Mouse (Mus musculus) 416B (cell line): ENCODE data around the gene Kcnq1.

ENCODE experiments used
- DNase-seq: peaks from one replicate; pipeline ENCODE4 v3.0.0; 2011; ENCODE audit warnings: low read depth

Kcnq1 gene

DNA sequence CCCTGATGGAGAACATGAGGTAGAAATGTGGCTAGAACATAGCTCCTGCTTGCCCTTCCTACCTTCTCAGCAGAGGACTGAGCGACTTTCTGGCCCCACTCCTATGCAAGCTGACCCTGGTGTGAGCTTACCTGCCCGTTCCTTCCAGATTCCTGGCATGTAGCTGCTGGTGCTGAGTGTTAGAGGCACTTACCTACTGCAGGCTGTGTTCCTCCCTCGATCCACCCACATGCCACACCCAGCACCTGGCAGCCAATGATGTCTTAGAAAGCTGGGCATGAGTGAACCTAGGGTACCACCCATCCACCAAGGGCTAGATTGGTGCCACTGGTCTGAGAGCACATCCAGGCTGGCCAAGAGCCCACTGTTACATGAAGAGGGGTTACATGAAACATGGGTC is 12.3 kb upstream of the Kcnq1 start:
- no peak for DNase-seq

DNA sequence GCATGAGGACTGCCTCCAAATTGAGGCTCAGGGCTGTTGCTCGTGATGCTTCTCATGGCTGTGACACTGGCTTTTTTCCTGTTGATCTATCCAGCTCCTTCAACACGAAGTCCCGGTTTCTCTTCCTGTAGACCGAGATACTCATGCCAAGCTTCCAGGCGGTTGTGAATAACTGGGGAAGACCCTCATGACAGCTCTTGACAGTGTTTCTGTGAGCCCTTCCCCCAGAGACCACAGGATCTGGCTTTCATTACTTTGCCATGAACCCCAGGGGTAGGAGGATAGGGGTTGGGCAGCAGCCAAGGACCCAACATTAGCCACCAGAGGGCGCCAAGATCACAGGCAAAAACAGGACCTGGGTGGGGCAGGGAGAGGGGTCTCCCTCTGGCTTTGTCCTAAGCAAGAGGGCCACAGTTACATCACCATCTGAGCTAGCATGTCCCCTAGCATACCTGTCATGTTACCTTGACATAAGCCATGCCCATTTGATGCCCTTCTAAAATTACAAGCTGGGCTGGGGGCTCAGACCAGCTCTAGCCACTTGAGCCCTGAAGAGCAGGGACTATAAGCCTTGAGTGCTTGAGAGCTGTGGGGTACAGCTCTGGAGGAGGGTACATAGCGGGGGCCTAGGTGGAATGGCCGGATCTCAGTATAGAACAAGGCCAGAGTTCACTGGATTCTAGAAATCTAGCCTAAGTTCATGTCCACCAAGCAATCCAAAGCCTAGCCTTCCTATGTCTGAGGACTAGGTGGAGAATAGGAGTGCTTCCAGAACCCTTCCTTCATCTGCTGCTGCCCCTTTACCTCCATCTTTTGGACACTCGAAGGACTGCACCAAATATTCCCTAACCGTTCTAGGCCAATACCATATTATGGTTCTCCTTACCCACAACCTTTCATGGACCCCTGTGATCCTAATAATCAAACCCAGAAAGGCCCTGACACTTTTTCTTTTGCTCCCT is 11.3 kb upstream of the Kcnq1 start, which contains the start of gene Trpm5:
Trpm5 (minus strand) TSS at position 51 of the 962 bp plus-strand sequence.
- DNase-seq, result peak; percentile 38

DNA sequence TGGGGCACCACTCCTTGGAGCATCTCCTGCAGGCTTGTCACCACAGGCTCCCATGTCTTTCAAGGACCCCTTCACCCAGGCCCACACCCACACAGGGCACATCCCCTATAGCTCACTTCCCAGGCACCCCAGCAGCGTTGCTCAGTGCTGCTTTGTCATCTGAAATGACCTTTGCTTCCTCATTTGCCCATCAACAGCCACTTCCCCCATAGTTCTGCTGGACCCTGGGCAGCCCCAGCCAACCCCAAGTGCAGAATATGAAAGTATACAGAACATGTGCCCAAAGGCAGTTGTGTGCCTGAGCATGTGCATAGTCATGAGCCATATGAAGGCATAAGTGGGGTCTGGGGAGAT is 10.6 kb upstream of the Kcnq1 start:
- no peak for DNase-seq

DNA sequence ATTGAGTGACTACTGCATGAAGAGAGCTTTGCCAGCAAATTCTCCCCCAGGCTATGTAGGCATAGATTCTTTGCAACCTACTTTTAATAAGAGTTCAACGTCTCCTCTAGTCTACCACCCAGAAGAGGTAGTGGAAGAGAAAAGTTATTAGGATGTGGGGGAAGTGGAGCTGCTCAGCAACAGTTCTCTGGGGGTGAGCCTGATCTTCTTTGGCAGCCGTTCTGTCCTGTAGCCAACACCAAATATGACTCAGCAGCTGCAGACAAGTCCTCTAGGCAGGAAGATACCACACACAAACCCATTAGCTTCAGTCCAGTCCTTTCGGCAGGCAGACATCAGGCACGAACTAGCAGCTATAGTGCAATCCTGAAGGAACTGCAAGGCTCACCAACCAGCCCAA is 5.4 kb upstream of the Kcnq1 start:
- peak; percentile 38 for DNase-seq

DNA sequence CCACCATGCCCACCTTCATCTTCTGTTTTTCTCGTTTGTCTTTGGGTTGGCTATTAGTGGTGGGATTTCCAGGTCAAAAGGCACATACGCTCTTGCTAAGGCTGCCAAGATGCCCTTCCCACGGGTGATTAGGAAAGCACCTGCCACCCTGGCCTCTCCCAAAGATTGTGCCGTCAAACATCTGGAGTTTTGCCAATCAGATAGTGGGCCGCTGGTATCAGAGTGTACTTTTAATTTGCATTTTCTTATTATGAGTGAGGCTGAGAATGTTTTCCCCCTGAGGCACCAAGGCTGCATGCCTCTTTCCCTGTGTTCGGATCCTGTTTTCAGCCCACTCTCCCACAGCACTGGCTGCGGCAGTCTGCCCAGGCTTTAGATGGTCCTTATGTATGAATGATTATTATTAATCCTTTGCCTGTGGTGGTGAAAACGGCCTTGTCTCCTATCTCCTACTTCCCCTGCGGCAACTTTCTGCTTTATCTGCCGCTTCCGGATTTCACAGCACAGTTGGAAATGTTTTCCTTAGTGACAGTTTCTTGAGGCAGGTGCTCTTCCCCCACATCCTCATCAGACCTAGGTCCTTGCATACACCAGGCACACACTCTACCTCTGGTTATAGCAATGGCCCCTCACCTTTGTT is 784 bp upstream of the Kcnq1 start:
- no peak for DNase-seq

DNA sequence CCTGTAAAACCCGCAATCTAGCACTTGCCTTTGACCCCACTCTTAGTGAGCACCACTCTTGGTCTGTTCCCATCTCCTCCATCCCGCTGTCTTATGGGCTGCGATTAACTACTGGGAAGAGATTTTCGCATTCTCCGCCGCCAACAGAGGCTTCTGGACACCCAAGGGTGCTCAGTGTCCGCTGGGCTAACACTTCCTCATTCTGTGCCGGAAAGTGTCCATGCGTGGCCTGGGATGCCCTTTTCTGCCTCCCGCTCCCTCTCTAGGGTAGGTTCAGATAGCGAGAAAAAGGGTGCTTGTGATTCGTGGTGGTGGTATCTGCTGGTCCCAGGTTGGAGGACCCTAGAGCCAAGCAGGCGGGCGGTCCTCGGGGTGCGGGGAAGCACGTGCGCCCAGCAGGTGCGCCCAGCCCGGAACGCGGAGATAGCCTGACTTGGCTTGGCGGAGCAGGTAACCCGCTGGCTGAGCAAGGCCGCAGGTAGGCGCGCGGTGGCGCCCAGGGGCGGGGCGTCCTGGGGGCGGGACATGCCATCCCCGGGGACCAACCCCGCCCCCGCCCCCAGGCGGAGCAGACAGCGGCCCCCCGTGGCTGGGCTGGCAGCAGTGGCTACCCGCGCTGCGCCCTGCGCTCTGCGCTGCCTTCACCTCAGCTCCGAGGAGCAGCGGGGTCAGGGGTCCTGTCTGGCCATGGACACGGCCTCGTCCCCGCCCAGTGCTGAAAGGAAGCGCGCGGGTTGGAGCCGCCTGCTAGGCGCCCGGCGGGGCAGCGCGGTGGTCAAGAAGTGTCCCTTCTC is 707 bp downstream of the Kcnq1 start:
- no peak for DNase-seq

DNA sequence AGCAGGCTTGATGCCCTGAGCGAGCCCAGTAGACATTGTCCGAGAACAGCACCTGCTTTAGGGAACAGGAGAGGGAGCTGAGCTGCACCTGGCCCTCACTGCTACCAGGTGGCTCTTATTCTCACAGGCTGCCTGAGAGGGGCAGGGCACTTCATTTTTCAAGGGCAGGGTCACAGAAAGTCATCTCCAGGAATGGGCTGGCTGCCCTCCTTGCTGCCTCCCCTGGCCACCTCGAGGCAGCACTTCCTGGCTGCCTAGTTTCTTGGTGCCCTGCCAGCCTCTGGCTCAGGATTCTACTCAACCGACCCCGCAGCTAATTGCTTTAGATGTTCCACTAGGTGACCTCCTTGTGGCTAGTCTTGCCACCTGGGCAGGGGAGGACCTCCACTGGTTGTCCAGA is 2.0 kb downstream of the Kcnq1 start:
- no peak for DNase-seq

DNA sequence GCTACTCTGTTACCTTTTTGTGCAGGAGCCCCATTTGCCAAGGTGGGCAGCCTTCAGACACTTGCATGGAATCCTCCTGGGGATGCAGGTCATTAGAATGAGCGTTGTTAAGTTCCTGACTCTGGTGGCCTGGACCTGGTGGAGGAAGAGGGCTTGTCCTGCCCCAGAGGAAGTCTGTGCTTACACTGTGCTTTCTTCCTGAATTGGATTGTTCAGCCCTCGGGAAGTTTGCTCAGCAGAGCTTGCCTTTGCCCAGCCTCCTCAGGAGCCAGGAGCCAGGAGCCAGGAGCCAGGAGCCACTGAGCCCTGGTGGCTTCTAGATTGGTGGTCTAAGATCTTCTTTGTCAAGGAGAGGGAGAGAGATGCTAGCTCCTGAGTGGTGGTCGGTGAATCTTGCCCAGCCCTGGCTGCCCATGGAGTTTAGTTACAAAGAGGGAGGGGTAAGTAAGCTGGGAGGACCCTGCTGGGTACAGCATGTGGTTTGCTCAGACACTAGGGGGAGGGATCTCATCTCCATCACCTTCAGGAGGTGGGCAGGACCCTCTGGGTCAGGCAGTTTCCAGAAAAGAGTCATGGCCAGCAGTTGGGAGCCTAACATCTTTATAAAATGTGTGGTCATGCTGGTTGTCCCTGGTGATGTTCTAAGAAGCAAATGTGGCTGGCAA is 3.0 kb downstream of the Kcnq1 start:
- no peak for DNase-seq

DNA sequence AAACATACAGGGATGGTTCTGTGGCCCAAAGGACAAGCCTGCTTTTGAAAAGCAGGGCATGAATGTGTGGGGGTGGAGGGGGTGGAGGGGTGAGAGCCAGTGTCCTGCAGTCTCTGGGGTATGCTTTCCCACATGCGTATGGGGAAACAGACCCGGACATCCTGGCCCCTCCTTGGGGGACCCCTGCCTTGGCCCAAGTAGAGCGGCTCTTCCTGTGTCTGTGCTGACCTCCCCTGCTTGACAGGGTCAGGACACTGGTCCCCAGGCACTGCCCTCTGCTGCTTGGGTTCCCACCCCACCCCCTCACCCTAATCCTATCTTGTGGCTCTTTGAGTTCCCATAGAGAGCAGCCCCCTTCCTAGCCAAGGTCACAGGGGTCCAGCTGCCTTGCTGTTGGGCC is 3.5 kb downstream of the Kcnq1 start:
- DNase-seq, result no peak

DNA sequence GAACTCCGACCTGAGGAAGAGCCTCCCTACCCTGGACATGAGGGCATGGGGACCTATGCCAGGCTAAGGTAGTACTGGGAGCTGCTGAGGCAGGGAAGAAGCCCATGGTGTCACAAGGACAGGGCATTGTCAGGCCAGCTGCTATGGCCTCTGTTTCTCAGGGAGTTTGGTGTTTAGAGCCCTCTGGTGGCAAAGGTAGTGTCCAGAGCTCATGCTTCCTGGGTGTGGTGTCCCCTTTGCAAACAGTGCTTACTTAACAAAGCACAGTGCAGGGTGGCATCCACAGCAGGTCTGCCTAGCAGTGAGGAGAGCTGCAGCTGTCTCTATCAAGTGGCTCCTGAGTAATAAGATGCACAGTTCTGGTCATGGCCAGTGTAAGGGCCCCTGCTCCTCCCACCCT is 4.6 kb downstream of the Kcnq1 start:
- DNase-seq, result no peak

DNA sequence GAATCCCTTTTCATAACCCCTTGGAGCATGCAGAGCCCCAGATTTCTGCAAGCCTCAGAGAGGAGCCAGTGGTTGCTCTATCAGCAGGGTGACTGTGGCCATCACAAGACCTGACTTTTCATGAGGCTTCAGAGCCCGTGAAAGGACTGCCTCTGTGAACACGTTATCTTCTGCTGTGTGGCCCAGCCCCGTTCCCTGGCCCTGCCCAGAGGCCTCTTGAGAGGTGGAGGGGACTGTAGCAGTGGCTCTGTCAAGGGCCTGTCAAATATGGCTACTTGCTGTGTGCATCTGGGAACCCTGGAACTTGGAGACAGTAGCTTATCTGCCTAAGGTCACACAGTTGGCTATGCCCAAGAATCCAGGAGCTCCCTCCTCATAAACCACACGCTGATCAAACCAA is 5.6 kb downstream of the Kcnq1 start:
- no peak for DNase-seq

DNA sequence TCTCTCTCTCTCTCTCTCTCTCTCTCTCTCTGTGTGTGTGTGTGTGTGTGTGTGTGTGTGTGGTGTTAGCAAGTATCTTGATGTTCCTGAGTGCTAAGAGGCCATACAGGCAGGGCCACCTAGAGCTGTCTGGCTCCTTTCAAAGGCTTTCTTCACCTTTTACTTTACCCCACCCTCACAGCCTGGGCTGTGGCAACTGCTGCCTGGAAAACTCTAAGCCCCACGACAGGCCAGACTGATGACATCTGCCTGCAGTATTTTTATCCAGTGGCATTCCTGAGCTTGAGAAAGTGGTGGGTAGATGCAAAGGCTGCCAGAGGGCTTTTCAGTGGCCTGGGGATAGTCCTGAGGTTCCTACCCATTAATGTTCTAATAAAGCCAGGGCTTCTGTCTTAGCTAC is 6.2 kb downstream of the Kcnq1 start:
- DNase-seq, result no peak

DNA sequence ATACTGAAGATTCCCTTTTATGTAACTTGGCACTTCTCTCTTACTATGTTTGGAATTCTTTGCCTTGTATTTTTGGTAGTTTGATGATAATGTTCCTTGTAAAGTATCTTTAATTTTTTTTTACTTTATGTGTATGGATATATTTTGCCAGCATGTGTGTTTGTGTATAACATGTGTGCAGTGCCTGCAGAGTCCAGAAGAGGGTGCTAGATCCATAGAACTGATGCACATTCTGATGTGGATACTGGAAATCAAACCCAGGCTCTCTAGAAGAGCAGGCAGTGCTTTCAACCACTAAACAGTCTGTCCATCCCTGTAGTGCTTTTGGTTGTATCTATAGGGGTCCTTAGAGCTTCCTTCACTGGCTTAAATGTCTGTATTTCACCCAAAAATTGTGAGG is 8.6 kb downstream of the Kcnq1 start:
- DNase-seq, result no peak

DNA sequence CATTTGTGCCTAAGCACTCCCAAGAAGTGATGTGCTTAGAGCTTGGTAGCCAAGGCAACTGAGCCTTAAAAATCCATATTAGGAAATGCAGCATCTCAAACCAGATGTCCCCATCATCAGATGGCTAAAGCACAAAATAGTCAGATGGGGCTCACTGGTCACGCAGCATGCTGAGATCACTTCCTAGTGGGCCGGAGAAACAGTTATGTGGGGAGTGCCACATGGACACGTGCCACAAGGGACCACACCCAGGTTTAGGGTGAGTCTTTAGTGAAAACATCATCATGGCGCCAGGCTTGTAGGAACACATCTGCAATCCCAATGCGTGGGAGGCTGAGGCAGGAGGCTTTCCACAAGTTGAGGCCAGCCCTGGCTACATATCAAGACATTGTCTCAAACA is 10.4 kb downstream of the Kcnq1 start:
- no peak for DNase-seq

DNA sequence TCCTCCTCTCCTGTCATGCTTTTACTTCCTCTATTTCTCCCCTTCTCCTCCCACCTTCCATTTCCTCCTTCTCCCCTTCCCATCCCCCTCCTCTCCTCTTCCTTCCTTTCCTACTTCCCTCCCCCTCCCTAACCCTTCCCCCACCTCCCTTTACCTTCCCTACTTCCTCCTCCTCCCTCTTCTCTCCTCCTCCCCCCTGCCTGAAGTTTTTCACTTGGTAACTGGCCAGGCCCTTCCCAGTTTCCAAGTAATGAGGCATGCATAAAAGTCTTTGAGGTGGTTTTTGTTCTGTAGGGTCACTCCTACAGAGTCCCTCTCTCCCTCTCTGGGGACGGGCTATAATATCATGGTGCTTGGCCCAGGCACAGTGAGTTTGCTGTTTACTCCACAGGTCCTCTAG is 13.2 kb downstream of the Kcnq1 start:
- no peak for DNase-seq

DNA sequence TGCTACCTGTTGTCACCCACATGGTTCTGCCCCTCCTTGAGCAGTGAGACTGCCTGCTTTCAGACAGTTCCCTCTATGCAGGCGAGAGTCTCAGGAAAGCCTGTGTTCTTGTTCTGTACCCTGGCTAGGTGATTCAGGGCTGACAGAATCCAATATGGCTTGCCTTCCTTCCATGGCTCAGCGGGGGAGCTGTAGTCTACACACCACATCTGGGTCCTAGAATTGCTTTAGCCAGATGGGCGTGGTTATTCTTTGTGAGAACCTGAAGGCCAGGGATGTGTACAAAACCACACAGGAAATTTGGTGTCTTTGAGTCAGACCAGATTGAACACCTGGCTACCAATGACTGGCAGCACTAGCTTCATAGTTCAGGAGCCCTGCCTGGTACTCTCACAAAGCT is 13.7 kb downstream of the Kcnq1 start:
- peak; percentile 13 for DNase-seq

DNA sequence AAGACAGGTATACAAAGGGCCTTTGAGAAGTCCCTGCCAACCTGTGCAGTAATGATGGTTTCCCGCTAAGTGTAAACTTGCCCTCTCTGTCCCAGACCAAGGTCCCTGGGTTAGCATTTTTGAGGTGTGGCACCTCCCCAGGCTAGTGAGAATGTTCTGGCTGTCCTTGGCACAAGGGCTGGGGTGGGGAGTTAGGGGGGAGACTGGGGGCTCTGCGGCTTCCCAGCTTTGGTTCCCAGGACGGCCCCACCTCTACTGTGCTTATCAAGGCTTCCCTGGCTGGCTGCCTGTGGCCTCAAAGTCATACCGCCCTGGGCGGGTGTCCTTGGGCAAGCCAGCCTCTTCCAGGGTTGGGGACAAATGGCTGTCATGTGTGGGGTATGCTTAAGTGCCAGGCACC is 16.0 kb downstream of the Kcnq1 start:
- DNase-seq, result no peak

DNA sequence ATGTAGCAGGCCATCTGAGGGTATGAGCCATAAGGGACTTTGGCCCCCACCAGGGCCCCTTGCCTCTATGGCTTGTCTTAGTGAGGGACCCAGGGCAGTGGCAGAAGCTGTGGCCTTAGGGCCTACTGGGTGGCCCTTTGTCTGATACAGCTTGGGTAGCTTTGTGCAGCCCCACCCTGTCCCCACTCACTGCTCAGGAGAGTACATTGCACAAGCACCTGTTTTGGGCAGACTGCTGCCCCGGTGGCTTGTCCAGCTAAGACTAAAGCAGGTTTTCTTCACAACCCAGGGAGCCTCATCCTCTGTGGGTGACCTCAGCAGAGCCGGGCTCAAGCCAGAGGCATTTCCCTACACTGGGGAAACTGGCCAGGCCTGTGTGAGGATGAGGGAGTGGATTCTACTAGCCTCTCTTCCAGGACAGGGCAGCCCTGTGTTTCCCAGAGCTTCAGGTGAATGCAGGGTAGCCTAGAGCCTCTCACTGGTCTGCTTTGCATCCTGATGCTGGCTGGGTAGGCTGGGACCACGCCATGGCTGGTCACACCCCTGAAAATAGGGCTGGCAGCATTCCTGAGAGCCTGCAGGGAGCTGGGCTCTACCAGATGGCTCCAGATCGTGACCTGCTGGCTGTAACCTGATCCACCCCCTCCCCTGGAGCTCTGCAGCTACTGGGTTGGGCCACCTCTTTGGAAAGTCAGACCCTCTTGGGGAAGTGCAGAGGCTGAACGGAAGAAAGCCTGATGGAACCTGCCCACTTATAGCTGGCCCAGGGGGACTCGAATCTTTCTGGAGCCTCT is 17.9 kb downstream of the Kcnq1 start:
- no peak for DNase-seq

DNA sequence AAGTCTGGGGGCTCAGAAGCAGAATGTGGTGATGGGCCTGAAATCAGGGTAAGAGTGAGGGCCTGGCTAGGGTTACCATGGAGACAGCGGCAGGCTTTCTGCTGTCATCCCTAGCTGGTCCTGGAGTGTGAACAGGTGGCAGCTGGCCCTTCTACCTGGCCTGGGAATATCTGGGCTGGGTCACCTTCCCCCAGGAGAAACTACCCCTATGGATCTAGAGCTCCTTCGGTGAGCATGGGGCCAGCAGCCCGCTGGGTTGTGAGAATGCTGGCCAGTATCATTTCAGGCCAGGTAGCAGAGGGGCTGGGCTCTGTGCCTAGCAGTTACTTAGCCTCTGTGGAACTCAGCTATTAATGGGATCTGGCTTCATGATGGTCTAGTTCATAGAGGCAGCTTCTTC is 18.7 kb downstream of the Kcnq1 start:
- no peak for DNase-seq

DNA sequence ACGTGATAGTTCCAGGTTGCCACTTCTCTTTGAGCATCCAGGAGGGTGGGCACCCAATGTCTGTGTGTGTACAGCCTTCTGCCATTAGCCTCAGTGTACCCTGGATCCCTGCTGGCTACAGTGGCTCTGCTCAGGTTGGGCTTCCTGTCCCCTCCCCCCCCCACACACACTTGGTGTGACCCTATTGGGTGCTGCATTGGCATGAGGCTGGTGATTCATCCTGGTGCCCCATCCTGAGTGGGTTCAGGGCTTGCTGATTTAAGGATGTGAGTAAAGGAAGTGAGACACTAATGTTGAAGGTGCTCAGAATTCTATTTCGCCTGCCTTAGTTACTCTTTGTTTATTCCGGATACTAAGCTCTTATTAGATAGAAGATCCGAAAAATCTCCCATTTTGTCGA is 26.7 kb downstream of the Kcnq1 start:
- DNase-seq, result peak; percentile 81

DNA sequence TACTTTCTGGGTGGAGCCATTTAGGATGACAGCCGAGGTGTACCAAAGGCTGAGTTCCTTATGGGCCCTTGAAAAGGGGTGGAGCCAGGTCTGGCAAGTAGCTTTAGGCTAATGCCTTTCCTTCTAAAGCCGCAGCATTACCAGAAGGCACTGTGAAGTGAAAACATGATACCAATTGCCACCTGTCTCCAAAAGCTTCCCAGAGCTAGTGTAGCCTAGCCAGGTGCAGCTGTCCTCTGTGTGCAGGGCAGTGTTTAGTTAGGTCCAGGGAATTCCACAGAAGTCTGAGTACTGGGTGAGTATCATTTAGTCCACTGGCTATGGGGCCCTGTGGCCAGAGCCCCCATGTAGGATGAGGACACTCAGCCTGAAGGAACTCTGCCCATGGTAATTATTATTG is 30.0 kb downstream of the Kcnq1 start:
- DNase-seq, result no peak
